Mouse (Mus musculus) MEL (cell line): Measurements from ENCODE around the gene Shisa6.

Experiments
- CTCF ChIP-seq, 3 experiments: IDR thresholded peaks in 2 of 3; conservative IDR thresholded peaks in 1 of 3; 2 replicates each; pipeline ENCODE4 v1.5.1; 2011 to 2012; ENCODE audit warnings: low read length in 3 of 3, low read depth in 2 of 3, mild to moderate bottlenecking in 2 of 3, improper control_type of control experiment in 1 of 3, inconsistent platforms in 1 of 3, mixed read lengths in 1 of 3, moderate library complexity in 1 of 3; ENCODE audit not compliant: control insufficient read depth in 1 of 3, insufficient read depth in 1 of 3, poor library complexity in 1 of 3, severe bottlenecking in 1 of 3
- EP300 ChIP-seq, 2 experiments: IDR thresholded peaks; 2 replicates each; pipeline ENCODE4 v1.6.1; 2011; ENCODE audit warnings: improper control_type of control experiment in 2 of 2, low read length in 2 of 2, low read depth in 1 of 2, mild to moderate bottlenecking in 1 of 2
- JUND ChIP-seq: IDR thresholded peaks from 2 replicates; pipeline ENCODE4 v1.6.1; 2011; ENCODE audit warnings: low read depth, mild to moderate bottlenecking, improper control_type of control experiment, low read length
- KAT2A ChIP-seq: conservative IDR thresholded peaks from 2 replicates; pipeline ENCODE4 v1.6.1; 2012; ENCODE audit warnings: low read depth, low read length, improper control_type of control experiment, inconsistent platforms
- MYC ChIP-seq: IDR thresholded peaks from 2 replicates; pipeline ENCODE4 v1.6.1; 2011; ENCODE audit warnings: low read depth, mild to moderate bottlenecking, low read length, improper control_type of control experiment, moderate library complexity
- POLR2A ChIP-seq, 2 experiments: IDR thresholded peaks; 2 replicates each; pipeline ENCODE4 v1.6.1; 2011 to 2012; ENCODE audit warnings: low read length in 2 of 2, mild to moderate bottlenecking in 2 of 2, control low read depth in 1 of 2, improper control_type of control experiment in 1 of 2, low read depth in 1 of 2, moderate library complexity in 1 of 2; ENCODE audit not compliant: control insufficient read depth in 1 of 2, insufficient read depth in 1 of 2, poor library complexity in 1 of 2
- POLR2AphosphoS2 ChIP-seq: IDR thresholded peaks from 2 replicates; pipeline ENCODE4 v1.6.1; 2011; ENCODE audit warnings: low read length, improper control_type of control experiment
- RAD21 ChIP-seq: IDR thresholded peaks from 2 replicates; pipeline ENCODE4 v1.6.1; 2011; ENCODE audit warnings: mild to moderate bottlenecking, low read depth, low read length, improper control_type of control experiment
- SMC3 ChIP-seq: IDR thresholded peaks from 2 replicates; pipeline ENCODE4 v1.6.1; 2011; ENCODE audit warnings: low read depth, low read length, improper control_type of control experiment
- TAL1 ChIP-seq: IDR thresholded peaks from 2 replicates; pipeline ENCODE4 v1.6.1; 2012; ENCODE audit warnings: mild to moderate bottlenecking, inconsistent platforms, low read length, moderate library complexity, mixed read lengths
- TCF12 ChIP-seq: IDR thresholded peaks from 2 replicates; pipeline ENCODE4 v1.6.1; 2014; ENCODE audit warnings: low read depth, mild to moderate bottlenecking, inconsistent platforms, low read length, improper control_type of control experiment, moderate library complexity
- USF1 ChIP-seq: IDR thresholded peaks from 2 replicates; pipeline ENCODE4 v1.6.1; 2014; ENCODE audit warnings: low read depth, mild to moderate bottlenecking, inconsistent platforms, low read length, improper control_type of control experiment, moderate library complexity
- ZMIZ1 ChIP-seq: IDR thresholded peaks from 2 replicates; pipeline ENCODE4 v1.6.1; 2012; ENCODE audit warnings: low read depth, mild to moderate bottlenecking, inconsistent platforms, low read length, improper control_type of control experiment, moderate library complexity
- ZNF384 ChIP-seq: IDR thresholded peaks from 2 replicates; pipeline ENCODE4 v1.6.1; 2012; ENCODE audit warnings: low read depth, mild to moderate bottlenecking, inconsistent platforms, low read length, improper control_type of control experiment

DNA sequence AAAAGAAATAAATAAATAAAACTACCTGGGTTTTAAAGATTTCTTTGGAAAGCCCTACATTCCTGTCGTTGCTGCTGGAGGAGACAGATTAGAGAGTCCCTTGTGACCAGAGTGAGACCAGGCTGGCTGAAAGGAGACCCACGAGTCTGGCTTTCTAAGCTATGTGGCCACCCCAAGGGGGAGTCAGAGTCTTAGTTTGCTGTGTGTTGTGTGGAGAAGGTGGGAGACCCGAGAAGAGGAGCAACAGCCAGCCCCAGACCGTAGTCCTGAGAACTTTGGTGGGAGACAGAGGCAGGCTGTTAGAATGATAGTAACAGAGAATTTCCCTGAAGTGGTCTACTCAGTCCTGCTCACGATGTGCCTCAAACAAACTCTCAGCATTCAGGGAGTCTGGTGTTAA is 1.6 kb upstream of the Shisa6 start:
- no peak for TF ChIP-seq EP300 (IDR thresholded peaks at IDR 0.05; ENCODE audit: low read depth in 1 of 2, low read length in 2 of 2)
- TF ChIP-seq MYC: no peak
- TF ChIP-seq RAD21: no peak
- TF ChIP-seq CTCF (IDR thresholded peaks at IDR 0.05 in 2 of 3, conservative IDR thresholded peaks at IDR 0.05 in 1 of 3; ENCODE audit: control insufficient read depth in 1 of 3, insufficient read depth in 1 of 3, low read depth in 2 of 3, low read length in 3 of 3, poor library complexity in 1 of 3, severe bottlenecking in 1 of 3): no peak
- TF ChIP-seq KAT2A: no peak
- no peak for TF ChIP-seq USF1
- TF ChIP-seq POLR2A (IDR thresholded peaks at IDR 0.05; ENCODE audit: control insufficient read depth in 1 of 2, insufficient read depth in 1 of 2, low read depth in 1 of 2, low read length in 2 of 2, poor library complexity in 1 of 2): no peak
- TF ChIP-seq POLR2AphosphoS2: no peak
- TF ChIP-seq JUND: no peak
- no peak for TF ChIP-seq ZNF384
- TF ChIP-seq SMC3: no peak
- no peak for TF ChIP-seq TAL1
- TF ChIP-seq TCF12: no peak
- no peak for TF ChIP-seq ZMIZ1
